Mouse (Mus musculus): Measurements from ENCODE around the gene Dnase2b. TPM values are rescaled to one million over a fixed set of nuclear protein-coding genes. Genes with fewer than 3 reads are reported as not detected.

Gene Dnase2b
- polyA plus RNA-seq, 1 experiment, result not detected

DNA sequence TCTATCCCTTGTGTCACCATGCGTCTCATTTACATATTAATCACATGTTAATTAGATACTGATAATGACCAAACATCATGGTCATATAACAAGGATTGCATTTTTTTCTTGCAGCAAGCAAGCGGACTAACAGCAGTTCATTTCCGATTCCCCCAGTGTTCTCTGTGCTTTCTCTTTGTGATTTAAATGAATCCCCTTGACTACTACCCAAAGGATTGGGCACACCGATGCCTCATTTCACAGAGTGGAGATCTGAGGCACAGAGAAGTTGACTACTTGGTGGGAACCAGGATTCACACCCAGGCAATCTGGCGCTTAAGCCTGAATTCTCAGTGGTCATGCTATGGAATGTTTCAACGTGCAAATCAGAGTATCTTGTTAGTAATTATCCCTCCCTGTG lies 80.4 kb downstream of the Dnase2b start:
- Histone ChIP-seq H3K79me2 (ENCODE audit: control insufficient read depth, insufficient read depth) (no peaks in the 10 kb centered on the region), H3K4me3 (ENCODE audit: insufficient read depth, poor library complexity, severe bottlenecking) (no peak overlapping the region), H3K79me3 (ENCODE audit: low read depth) (no peaks in the 10 kb centered on the region), H3K27me3 (ENCODE audit: control insufficient read depth, insufficient read depth, insufficient read length) (peaks cover 6% of the 10 kb centered on the region), H3K36me3 (ENCODE audit: control insufficient read depth, insufficient read depth) (no peaks in the 10 kb centered on the region), H3ac (ENCODE audit: control insufficient read depth, insufficient read length, low read depth) (no peak overlapping the region)
- TF ChIP-seq CTCF (IDR thresholded peaks at IDR 0.05; ENCODE audit: control insufficient read depth, insufficient read depth, insufficient read length) (no peak), USF1 (IDR thresholded peaks at IDR 0.05; ENCODE audit: low read depth) (no peak), FOSL1 (IDR thresholded peaks at IDR 0.05; ENCODE audit: insufficient read depth, low read length, poor library complexity, severe bottlenecking) (no peak), MYOG (IDR thresholded peaks at IDR 0.05; ENCODE audit: control insufficient read depth, extremely low read depth, insufficient read length) (no peak), CEBPB (IDR thresholded peaks at IDR 0.05; ENCODE audit: low read depth) (no peak), MYOD1 (IDR thresholded peaks at IDR 0.05; ENCODE audit: control insufficient read depth, insufficient read length, low read depth) (no peak), MAX (IDR thresholded peaks at IDR 0.05) (no peak)

Other genes starting within 250 kb of the Dnase2b start
- 9.5 TPM for gene Ssx2ip, start 211.0 kb downstream of the Dnase2b start, polyA plus RNA-seq (2012; fragmentation: generic; extraction: Trizol)
- gene Ctbs, start 165.8 kb downstream of the Dnase2b start, polyA plus RNA-seq (2012; fragmentation: generic; extraction: Trizol), result 1.5 TPM
- gene Spata1, start 115.8 kb downstream of the Dnase2b start, polyA plus RNA-seq (2012; fragmentation: generic; extraction: Trizol), result 0.56 TPM
- gene Gng5, start 115.8 kb downstream of the Dnase2b start, polyA plus RNA-seq (2012; fragmentation: generic; extraction: Trizol), result 342 TPM
- 19.5 TPM for gene Rpf1, start 94.2 kb downstream of the Dnase2b start, polyA plus RNA-seq (2012; fragmentation: generic; extraction: Trizol)
- not detected for gene Uox, start 45.2 kb downstream of the Dnase2b start, polyA plus RNA-seq (2012; fragmentation: generic; extraction: Trizol)
- gene 4930503B20Rik, start 35.7 kb upstream of the Dnase2b start, polyA plus RNA-seq (2012; fragmentation: generic; extraction: Trizol), result not detected
- gene Samd13, start 70.0 kb upstream of the Dnase2b start, polyA plus RNA-seq (2012; fragmentation: generic; extraction: Trizol), result 0.06 TPM
- gene Prkacb, start 197.4 kb upstream of the Dnase2b start, polyA plus RNA-seq (2012; fragmentation: generic; extraction: Trizol), result 15.1 TPM
- gene Ttll7, start 236.8 kb upstream of the Dnase2b start, polyA plus RNA-seq (2012; fragmentation: generic; extraction: Trizol), result 6.4 TPM

All from C2C12 (cell line).